14 mouse cellular contexts compared by ENCODE assay signal in the genomic region with DNA sequence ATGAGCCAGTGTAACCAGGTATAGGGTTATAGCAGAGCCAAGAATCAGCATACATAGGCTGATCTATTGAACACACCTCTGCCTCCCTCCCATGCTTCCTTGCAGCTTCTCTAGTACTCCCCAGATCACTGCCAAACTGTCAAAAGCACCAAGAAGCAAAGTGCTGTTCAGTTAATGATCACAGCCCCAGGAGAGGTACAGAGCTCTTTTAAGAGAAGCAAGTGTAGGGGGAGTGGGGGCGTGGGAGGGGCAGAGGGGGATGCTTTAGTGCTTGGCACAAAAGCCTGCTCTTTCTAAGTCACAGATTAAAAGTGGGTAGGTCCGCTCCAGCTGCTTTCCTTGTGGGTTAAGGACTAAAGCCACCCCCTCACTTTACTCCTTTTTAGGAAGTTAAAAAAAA.
A peak's percentile ranks its signal among the peaks of the same experiment; 100 is the strongest.
DNase-seq lines count a peak whose midpoint lies in the region; ATAC-seq lines count a peak whose summit lies in the region.
"Had no signal": no experiment of that assay in that cellular context is flagged by ENCODE, and none has a peak within 500 bp of the region (broad histone marks: within the 10 kb centered on the region; RNA-seq: fewer than 3 reads in every experiment).

No protein-coding gene starts in this region.

- H3K9ac ChIP-seq in embryonic facial prominence, embryonic 14.5 days (ENCODE audit: low read depth, low read length), result no peak overlapping the region
- H3K9ac ChIP-seq: embryonic facial prominence, embryonic 12.5 days; hindbrain, embryonic 15.5 days; liver, embryonic 15.5 days had no signal

- H3K4me1 ChIP-seq in embryonic facial prominence, embryonic 14.5 days (ENCODE audit: control insufficient read depth, insufficient read depth, low read length), result no peaks in the 10 kb centered on the region; the same call in 1 of the 2 replicates
- peaks cover 34% of the 10 kb centered on the region for H3K4me1 ChIP-seq in embryonic facial prominence, embryonic 10.5 days
- H3K4me1 ChIP-seq: liver, embryonic 15.5 days had no signal

- peak; percentile 42 for DNase-seq in embryonic facial prominence, embryonic 14.5 days (ENCODE audit: low spot score)
- DNase-seq in embryonic facial prominence, embryonic 10.5 days (ENCODE audit: low spot score), result no peak
- peak; percentile 41 for DNase-seq in left cerebral cortex, adult 11 months (ENCODE audit: low spot score)
- no peak for DNase-seq in left cerebral cortex, postnatal 10 days (ENCODE audit: extremely low spot score in 1 of 2, low spot score in 2 of 2)
- DNase-seq in left cerebral cortex, postnatal 14 days (ENCODE audit: low spot score in 2 of 2), result peak; percentile 39 to 48
- DNase-seq in right cerebral cortex, postnatal 14 days, result peak; percentile 19
- DNase-seq in adrenal gland, postnatal 4 days (ENCODE audit: low spot score in 2 of 2), result no peak
- no peak for DNase-seq in urinary bladder, postnatal 25 days (ENCODE audit: low spot score)
- DNase-seq: adrenal gland, postnatal 36 days; cerebellum, adult 8-10 months; layer of hippocampus, postnatal 36 days had no signal

- H3K27me3 ChIP-seq in embryonic facial prominence, embryonic 14.5 days (replicated peaks; ENCODE audit: control insufficient read depth, insufficient read depth, low read length), result no peaks in the 10 kb centered on the region
- no peaks in the 10 kb centered on the region for H3K27me3 ChIP-seq in embryonic facial prominence, embryonic 10.5 days (replicated peaks; ENCODE audit: low read depth, poor library complexity, severe bottlenecking)
- H3K27me3 ChIP-seq: embryonic facial prominence, embryonic 12.5 days; hindbrain, embryonic 15.5 days; liver, embryonic 15.5 days had no signal

- ATAC-seq in embryonic facial prominence, embryonic 14.5 days (ENCODE audit: low read depth), result no peak

- intact Hi-C loops in left cerebral cortex, postnatal 10 days (cut with DNase I), result no loop called here
- intact Hi-C loops in left cerebral cortex, postnatal 14 days (cut with DNase I), result no loop called here

- no peaks in the 10 kb centered on the region for H3K36me3 ChIP-seq in embryonic facial prominence, embryonic 14.5 days (ENCODE audit: control insufficient read depth, insufficient read depth, low read length)
- H3K36me3 ChIP-seq in embryonic facial prominence, embryonic 10.5 days (replicated peaks), result no peaks in the 10 kb centered on the region; the same call in 1 of the 2 replicates
- H3K36me3 ChIP-seq: embryonic facial prominence, embryonic 12.5 days; hindbrain, embryonic 15.5 days; liver, embryonic 15.5 days had no signal

- H3K4me2 ChIP-seq in embryonic facial prominence, embryonic 14.5 days (ENCODE audit: low read depth, low read length), result no peak overlapping the region
- H3K4me2 ChIP-seq: embryonic facial prominence, embryonic 12.5 days; hindbrain, embryonic 15.5 days; liver, embryonic 15.5 days had no signal

- H3K27ac ChIP-seq in embryonic facial prominence, embryonic 14.5 days (replicated peaks; ENCODE audit: low read depth, low read length), result no peak overlapping the region
- H3K27ac ChIP-seq in embryonic facial prominence, embryonic 10.5 days (replicated peaks), result no peak overlapping the region
- H3K27ac ChIP-seq: embryonic facial prominence, embryonic 12.5 days; hindbrain, embryonic 15.5 days; liver, embryonic 15.5 days had no signal

- no peaks in the 10 kb centered on the region for H3K9me3 ChIP-seq in embryonic facial prominence, embryonic 14.5 days (ENCODE audit: control insufficient read depth, low read length)
- no peaks in the 10 kb centered on the region for H3K9me3 ChIP-seq in embryonic facial prominence, embryonic 10.5 days
- H3K9me3 ChIP-seq: embryonic facial prominence, embryonic 12.5 days; hindbrain, embryonic 15.5 days; liver, embryonic 15.5 days had no signal

- H3K4me3 ChIP-seq in embryonic facial prominence, embryonic 14.5 days (ENCODE audit: low read depth, low read length), result no peak overlapping the region
- no peak overlapping the region for H3K4me3 ChIP-seq in embryonic facial prominence, embryonic 10.5 days
- H3K4me3 ChIP-seq: embryonic facial prominence, embryonic 12.5 days; hindbrain, embryonic 15.5 days; liver, embryonic 15.5 days had no signal

- WGBS in embryonic facial prominence, embryonic 14.5 days, result 45% methylated on average over 2 of the region's 2 CpGs
- 50% methylated on average over 2 of the region's 2 CpGs for WGBS in embryonic facial prominence, embryonic 10.5 days

Comparison
In these comparisons a context has a peak if more than half of its experiments do, and no peak if none do; other contexts are left out.
1. DNase-seq: peak in embryonic facial prominence, embryonic 14.5 days (single experiment), left cerebral cortex, adult 11 months (single experiment), left cerebral cortex, postnatal 14 days (2 of 2) and right cerebral cortex, postnatal 14 days (single experiment); none in embryonic facial prominence, embryonic 10.5 days (single experiment), left cerebral cortex, postnatal 10 days (0 of 2), adrenal gland, postnatal 4 days (0 of 2) and urinary bladder, postnatal 25 days (single experiment).